Mouse (Mus musculus): ENCODE data around the gene Naalad2. TPM values are rescaled to one million over a fixed set of nuclear protein-coding genes. Genes with fewer than 3 reads are reported as not detected.
A peak's percentile ranks its signal among the peaks of the same experiment; 100 is the strongest.

Gene Naalad2
- polyA plus RNA-seq, 1 experiment from 2014 or later: 5.9 TPM

DNA sequence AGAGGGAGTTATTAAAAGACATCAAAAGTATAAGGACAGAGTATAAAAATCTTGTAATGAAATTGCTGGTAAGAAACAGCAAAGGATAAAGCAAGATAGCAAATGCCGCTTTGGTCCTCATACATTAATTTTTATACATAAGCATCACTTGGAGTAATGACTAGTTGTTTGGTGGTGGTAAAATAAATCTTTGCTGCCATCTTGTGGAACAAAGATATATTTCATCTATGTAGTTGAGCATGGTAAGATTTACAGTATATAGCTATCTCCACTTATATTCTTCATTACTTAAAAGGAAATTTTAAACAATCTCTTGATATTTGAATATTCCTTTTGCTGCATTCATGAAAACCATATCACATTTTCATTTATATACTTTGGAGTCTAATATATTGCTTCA, 125.3 kb downstream of the Naalad2 start:
- WGBS: 34% methylated on average over 1 of the region's 1 CpGs
- peak; percentile 46 for TF ChIP-seq CTCF (IDR thresholded peaks at IDR 0.05; ENCODE audit: low read depth)
- ATAC-seq (ENCODE audit: insufficient read depth): no peak
- H3K27me3 ChIP-seq (ENCODE audit: insufficient read depth, low read length): no peaks in the 10 kb centered on the region
- no peaks in the 10 kb centered on the region for H3K36me3 ChIP-seq (ENCODE audit: insufficient read depth)
- H3K4me2 ChIP-seq: no peak overlapping the region
- H3K9ac ChIP-seq: no peak overlapping the region
- DNase-seq: peak; percentile 75
- H3K4me1 ChIP-seq (ENCODE audit: insufficient read depth): no peaks in the 10 kb centered on the region
- no peaks in the 10 kb centered on the region for H3K9me3 ChIP-seq (ENCODE audit: low read depth, low read length)
- no peak overlapping the region for H3K4me3 ChIP-seq (ENCODE audit: low read depth, low read length)
- H3K27ac ChIP-seq (ENCODE audit: low read depth): no peak overlapping the region

DNA sequence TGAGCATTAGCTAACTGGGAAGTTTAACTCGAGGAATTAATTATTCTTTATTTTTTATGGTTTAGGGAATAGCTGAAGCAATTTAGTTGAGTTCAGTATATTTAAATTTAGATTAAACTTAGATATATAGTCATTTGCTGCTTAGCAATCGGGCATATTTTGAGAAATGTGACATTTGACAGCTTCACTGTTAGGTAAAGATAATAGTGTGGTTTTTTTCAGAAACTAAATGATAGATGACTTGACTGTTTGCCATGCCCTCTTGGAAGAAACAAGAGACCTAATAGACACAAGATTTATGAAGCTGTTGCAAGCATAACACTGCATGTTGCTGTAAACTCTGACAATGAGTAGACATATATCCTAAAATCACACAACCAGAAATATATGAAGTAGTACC, 126.0 kb downstream of the Naalad2 start:
- H3K9ac ChIP-seq: no peak overlapping the region
- 33% methylated on average over 2 of the region's 2 CpGs for WGBS
- no peak overlapping the region for H3K27ac ChIP-seq (ENCODE audit: low read depth)
- H3K4me3 ChIP-seq (ENCODE audit: low read depth, low read length): no peak overlapping the region
- no peaks in the 10 kb centered on the region for H3K27me3 ChIP-seq (ENCODE audit: insufficient read depth, low read length)
- no peaks in the 10 kb centered on the region for H3K36me3 ChIP-seq (ENCODE audit: insufficient read depth)
- DNase-seq: no peak
- H3K4me1 ChIP-seq (ENCODE audit: insufficient read depth): no peaks in the 10 kb centered on the region
- TF ChIP-seq CTCF (IDR thresholded peaks at IDR 0.05; ENCODE audit: low read depth): no peak
- no peak overlapping the region for H3K4me2 ChIP-seq
- no peak for ATAC-seq (ENCODE audit: insufficient read depth)
- H3K9me3 ChIP-seq (ENCODE audit: low read depth, low read length): no peaks in the 10 kb centered on the region

DNA sequence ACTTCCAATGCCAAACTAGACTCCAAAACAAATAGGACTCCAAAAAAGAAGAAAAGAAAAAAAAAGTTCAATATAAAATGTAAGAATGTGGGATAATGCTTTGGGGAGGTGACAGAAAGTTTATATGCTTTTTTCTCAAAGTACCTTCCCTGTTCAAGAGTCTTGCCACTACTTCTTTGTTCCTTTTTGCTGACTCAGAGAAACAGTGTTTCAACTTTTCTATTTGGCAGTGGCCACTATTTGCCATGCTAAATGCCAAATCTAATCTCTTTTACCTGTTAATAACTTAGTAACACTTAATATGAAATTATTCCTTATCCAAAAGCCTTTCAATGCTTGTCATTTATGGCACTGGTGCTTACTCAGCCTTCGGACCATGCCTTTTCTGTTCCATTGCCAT, 126.9 kb downstream of the Naalad2 start:
- no peaks in the 10 kb centered on the region for H3K27me3 ChIP-seq (ENCODE audit: insufficient read depth, low read length)
- 86% methylated on average over 1 of the region's 1 CpGs for WGBS
- no peaks in the 10 kb centered on the region for H3K36me3 ChIP-seq (ENCODE audit: insufficient read depth)

More for the DNA sequence above, 126.9 kb downstream of the Naalad2 start:
- Histone ChIP-seq H3K27ac (ENCODE audit: low read depth) (no peak overlapping the region), H3K9me3 (ENCODE audit: low read depth, low read length) (no peaks in the 10 kb centered on the region), H3K4me3 (ENCODE audit: low read depth, low read length) (no peak overlapping the region), H3K4me1 (ENCODE audit: insufficient read depth) (no peaks in the 10 kb centered on the region), H3K9ac (no peak overlapping the region), H3K4me2 (no peak overlapping the region)
- TF ChIP-seq CTCF (IDR thresholded peaks at IDR 0.05; ENCODE audit: low read depth): no peak
- DNase-seq: no peak
- no peak for ATAC-seq (ENCODE audit: insufficient read depth)

Other genes starting within 250 kb of the Naalad2 start
- gene Chordc1, start 110.9 kb downstream of the Naalad2 start, polyA plus RNA-seq (2014; fragmentation: Nextera tagmentation; extraction: Ambion mirVana): 109 and 113 TPM in 2 replicates
- gene Ubtfl1, start 1.4 kb upstream of the Naalad2 start, polyA plus RNA-seq (2014; fragmentation: Nextera tagmentation; extraction: Ambion mirVana): not detected in 2 replicates
- not detected in 2 replicates for gene Mbd3l2, start 27.7 kb upstream of the Naalad2 start, polyA plus RNA-seq (2014; fragmentation: Nextera tagmentation; extraction: Ambion mirVana)
- gene Zfp558, start 75.3 kb upstream of the Naalad2 start, polyA plus RNA-seq (2014; fragmentation: Nextera tagmentation; extraction: Ambion mirVana): 7.0 and 8.0 TPM in 2 replicates
- not detected in 2 replicates for gene Mbd3l1, start 75.4 kb upstream of the Naalad2 start, polyA plus RNA-seq (2014; fragmentation: Nextera tagmentation; extraction: Ambion mirVana)

All from lung, embryonic 14.5 days (tissue).